Mouse (Mus musculus): Measurements from ENCODE around the gene Prickle2. TPM values are rescaled to one million over a fixed set of nuclear protein-coding genes. Genes with fewer than 3 reads are reported as not detected.
A peak's percentile ranks its signal among the peaks of the same experiment; 100 is the strongest.

Prickle2 gene
- polyA plus RNA-seq, 1 experiment from 2014 or later: 7.4 TPM

- Histone ChIP-seq H3K36me3 (no peaks in the 10 kb centered on the region), H3K4me2 (no peak overlapping the region), H3K9ac (no peak overlapping the region), H3K4me3 (no peak overlapping the region), H3K27me3 (no peaks in the 10 kb centered on the region), H3K9me3 (no peaks in the 10 kb centered on the region), H3K4me1 (peaks cover 17% of the 10 kb centered on the region), H3K27ac (no peak overlapping the region)
- 51% methylated on average over 4 of the region's 4 CpGs for WGBS
- ATAC-seq (ENCODE audit: borderline replicate concordance, extremely low read depth, low FRiP score, low TSS enrichment): no peak
Measured at GRCm38 (mm10) chr6:92499449-92499848, 206.5 kb downstream of the Prickle2 start.

- Histone ChIP-seq H3K4me2 (no peak overlapping the region), H3K27ac (no peak overlapping the region), H3K4me3 (no peak overlapping the region), H3K36me3 (no peaks in the 10 kb centered on the region), H3K4me1 (peaks cover 17% of the 10 kb centered on the region), H3K9me3 (no peaks in the 10 kb centered on the region), H3K9ac (no peak overlapping the region), H3K27me3 (no peaks in the 10 kb centered on the region)
- ATAC-seq (ENCODE audit: borderline replicate concordance, extremely low read depth, low FRiP score, low TSS enrichment): no peak
- 24% methylated on average over 6 of the region's 6 CpGs for WGBS
Measured at GRCm38 (mm10) chr6:92498574-92498973, 207.4 kb downstream of the Prickle2 start.

GRCm38 (mm10) chr6:92497279-92497678 lies 208.7 kb downstream of the Prickle2 start:
- Histone ChIP-seq H3K4me3 (no peak overlapping the region), H3K9me3 (no peaks in the 10 kb centered on the region), H3K9ac (no peak overlapping the region), H3K27me3 (no peaks in the 10 kb centered on the region), H3K4me2 (no peak overlapping the region), H3K4me1 (peaks cover 17% of the 10 kb centered on the region), H3K27ac (no peak overlapping the region), H3K36me3 (no peaks in the 10 kb centered on the region)
- 75% methylated on average over 4 of the region's 4 CpGs for WGBS
- ATAC-seq (ENCODE audit: borderline replicate concordance, extremely low read depth, low FRiP score, low TSS enrichment): no peak

GRCm38 (mm10) chr6:92495500-92495899 lies 210.5 kb downstream of the Prickle2 start:
- no peak overlapping the region for H3K27ac ChIP-seq
- ATAC-seq (ENCODE audit: borderline replicate concordance, extremely low read depth, low FRiP score, low TSS enrichment): no peak
- H3K27me3 ChIP-seq: no peaks in the 10 kb centered on the region
- H3K4me1 ChIP-seq: peaks cover 23% of the 10 kb centered on the region
- H3K9me3 ChIP-seq: no peaks in the 10 kb centered on the region
- H3K36me3 ChIP-seq: no peaks in the 10 kb centered on the region
- 65% methylated on average over 3 of the region's 3 CpGs for WGBS
- no peak overlapping the region for H3K4me3 ChIP-seq
- H3K4me2 ChIP-seq: no peak overlapping the region
- H3K9ac ChIP-seq: no peak overlapping the region

GRCm38 (mm10) chr6:92481690-92481956 lies 224.3 kb downstream of the Prickle2 start:
- H3K36me3 ChIP-seq: no peaks in the 10 kb centered on the region
- peaks cover 28% of the 10 kb centered on the region for H3K4me1 ChIP-seq
- no peak overlapping the region for H3K9ac ChIP-seq
- H3K27me3 ChIP-seq: no peaks in the 10 kb centered on the region
- H3K27ac ChIP-seq: peak overlapping the region; percentile 90; the same call in 1 of the 2 replicates
- no peaks in the 10 kb centered on the region for H3K9me3 ChIP-seq
- H3K4me3 ChIP-seq: peak overlapping the region; percentile 48; the same call in 1 of the 2 replicates
- H3K4me2 ChIP-seq: peak overlapping the region; percentile 67
- 5% methylated on average over 1 of the region's 1 CpGs for WGBS
- ATAC-seq (ENCODE audit: borderline replicate concordance, extremely low read depth, low FRiP score, low TSS enrichment): peak; percentile 2; the same call in 1 of the 2 replicates

GRCm38 (mm10) chr6:92480941-92481689 lies 224.8 kb downstream of the Prickle2 start:
- no peaks in the 10 kb centered on the region for H3K9me3 ChIP-seq
- H3K9ac ChIP-seq: peak overlapping the region; percentile 53
- H3K27ac ChIP-seq: peak overlapping the region; percentile 90
- H3K4me1 ChIP-seq: peaks cover 29% of the 10 kb centered on the region
- peak overlapping the region; percentile 67 for H3K4me2 ChIP-seq
- peak overlapping the region; percentile 48 for H3K4me3 ChIP-seq
- peak; percentile 72 for ATAC-seq (ENCODE audit: borderline replicate concordance, extremely low read depth, low FRiP score, low TSS enrichment)
- no peaks in the 10 kb centered on the region for H3K27me3 ChIP-seq
- no peaks in the 10 kb centered on the region for H3K36me3 ChIP-seq
- WGBS: under 1% methylated on average over 21 of the region's 21 CpGs

- no peaks in the 10 kb centered on the region for H3K27me3 ChIP-seq
- no peak for ATAC-seq (ENCODE audit: borderline replicate concordance, extremely low read depth, low FRiP score, low TSS enrichment)
- no peak overlapping the region for H3K9ac ChIP-seq
- no peaks in the 10 kb centered on the region for H3K9me3 ChIP-seq
- no peaks in the 10 kb centered on the region for H3K36me3 ChIP-seq
- H3K27ac ChIP-seq: no peak overlapping the region
- H3K4me2 ChIP-seq: peak overlapping the region; percentile 67
- H3K4me1 ChIP-seq: peaks cover 29% of the 10 kb centered on the region
- no peak overlapping the region for H3K4me3 ChIP-seq
- 96% methylated on average over 1 of the region's 1 CpGs for WGBS
Measured at GRCm38 (mm10) chr6:92478612-92479011, 227.3 kb downstream of the Prickle2 start.

GRCm38 (mm10) chr6:92477621-92478020 lies 228.3 kb downstream of the Prickle2 start:
- WGBS: 91% methylated on average over 2 of the region's 2 CpGs
- Histone ChIP-seq H3K27ac (no peak overlapping the region), H3K4me3 (no peak overlapping the region), H3K9me3 (no peaks in the 10 kb centered on the region), H3K36me3 (no peaks in the 10 kb centered on the region), H3K9ac (no peak overlapping the region), H3K4me1 (peaks cover 29% of the 10 kb centered on the region), H3K4me2 (no peak overlapping the region), H3K27me3 (no peaks in the 10 kb centered on the region)
- ATAC-seq (ENCODE audit: borderline replicate concordance, extremely low read depth, low FRiP score, low TSS enrichment): no peak

- WGBS: 51% methylated on average over 4 of the region's 4 CpGs
- Histone ChIP-seq H3K4me2 (peak overlapping the region; percentile 16; the same call in 1 of the 2 replicates), H3K9ac (no peak overlapping the region), H3K27ac (peak overlapping the region; percentile 92), H3K36me3 (no peaks in the 10 kb centered on the region), H3K4me3 (no peak overlapping the region), H3K27me3 (no peaks in the 10 kb centered on the region), H3K4me1 (peaks cover 57% of the 10 kb centered on the region), H3K9me3 (no peaks in the 10 kb centered on the region)
- ATAC-seq (ENCODE audit: borderline replicate concordance, extremely low read depth, low FRiP score, low TSS enrichment): no peak
Measured at GRCm38 (mm10) chr6:92469456-92469855, 236.5 kb downstream of the Prickle2 start.

- H3K27me3 ChIP-seq: no peaks in the 10 kb centered on the region
- H3K36me3 ChIP-seq: no peaks in the 10 kb centered on the region
- ATAC-seq (ENCODE audit: borderline replicate concordance, extremely low read depth, low FRiP score, low TSS enrichment): peak; percentile 5; the same call in 1 of the 2 replicates
- peaks cover 62% of the 10 kb centered on the region for H3K4me1 ChIP-seq
- H3K9ac ChIP-seq: no peak overlapping the region
- peak overlapping the region; percentile 16; the same call in 1 of the 2 replicates for H3K4me2 ChIP-seq
- WGBS: 35% methylated on average over 4 of the region's 4 CpGs
- no peaks in the 10 kb centered on the region for H3K9me3 ChIP-seq
- no peak overlapping the region for H3K4me3 ChIP-seq
- peak overlapping the region; percentile 92 for H3K27ac ChIP-seq
Measured at GRCm38 (mm10) chr6:92468892-92469291, 237.1 kb downstream of the Prickle2 start.

GRCm38 (mm10) chr6:92468383-92468791 lies 237.6 kb downstream of the Prickle2 start:
- WGBS: 25% methylated on average over 3 of the region's 3 CpGs
- Histone ChIP-seq H3K4me2 (no peak overlapping the region), H3K4me3 (no peak overlapping the region), H3K27ac (peak overlapping the region; percentile 92), H3K9me3 (no peaks in the 10 kb centered on the region), H3K9ac (no peak overlapping the region), H3K4me1 (peaks cover 67% of the 10 kb centered on the region), H3K36me3 (no peaks in the 10 kb centered on the region), H3K27me3 (no peaks in the 10 kb centered on the region)
- ATAC-seq (ENCODE audit: borderline replicate concordance, extremely low read depth, low FRiP score, low TSS enrichment): peak; percentile 93

GRCm38 (mm10) chr6:92467343-92467742 lies 238.6 kb downstream of the Prickle2 start:
- 63% methylated on average over 2 of the region's 2 CpGs for WGBS
- Histone ChIP-seq H3K36me3 (no peaks in the 10 kb centered on the region), H3K27ac (0 out of 2 replicates have a peak overlapping the region, but pooled peaks have one; percentile 39), H3K4me1 (peaks cover 72% of the 10 kb centered on the region), H3K9ac (no peak overlapping the region), H3K27me3 (no peaks in the 10 kb centered on the region), H3K9me3 (no peaks in the 10 kb centered on the region), H3K4me3 (no peak overlapping the region), H3K4me2 (no peak overlapping the region)
- no peak for ATAC-seq (ENCODE audit: borderline replicate concordance, extremely low read depth, low FRiP score, low TSS enrichment)
